Mouse (Mus musculus): ENCODE data around the gene Tbca.

Tbca gene

GRCm38 (mm10) chr13:94788771-94789649, at the start of gene Tbca:
Gene Tbca, plus strand, starts transcription at chr13:94788910.
- no peak for DNase-seq (ENCODE audit: extremely low read depth, low read depth, low spot score)

- DNase-seq (ENCODE audit: extremely low read depth, low read depth, low spot score), result no peak
Observed at GRCm38 (mm10) chr13:94745176-94745575, 43.5 kb upstream of the Tbca start.

- DNase-seq (ENCODE audit: extremely low read depth, low read depth, low spot score), result no peak
Observed at GRCm38 (mm10) chr13:94765852-94766251, 22.9 kb upstream of the Tbca start.

GRCm38 (mm10) chr13:94768460-94769154, 20.1 kb upstream of the Tbca start:
- no peak for DNase-seq (ENCODE audit: extremely low read depth, low read depth, low spot score)

- DNase-seq (ENCODE audit: extremely low read depth, low read depth, low spot score), result no peak
Observed at GRCm38 (mm10) chr13:94769155-94769470, 19.6 kb upstream of the Tbca start.

GRCm38 (mm10) chr13:94786866-94787265, 1.8 kb upstream of the Tbca start:
- DNase-seq (ENCODE audit: extremely low read depth, low read depth, low spot score), result no peak

- no peak for DNase-seq (ENCODE audit: extremely low read depth, low read depth, low spot score)
Observed at GRCm38 (mm10) chr13:94794689-94795088, 6.0 kb downstream of the Tbca start.

- DNase-seq (ENCODE audit: extremely low read depth, low read depth, low spot score), result no peak
Observed at GRCm38 (mm10) chr13:94803480-94804057, 14.9 kb downstream of the Tbca start.

GRCm38 (mm10) chr13:94806315-94807179, 17.8 kb downstream of the Tbca start:
- DNase-seq (ENCODE audit: extremely low read depth, low read depth, low spot score), result no peak

GRCm38 (mm10) chr13:94808596-94808995, 19.9 kb downstream of the Tbca start:
- DNase-seq (ENCODE audit: extremely low read depth, low read depth, low spot score), result no peak

- no peak for DNase-seq (ENCODE audit: extremely low read depth, low read depth, low spot score)
Observed at GRCm38 (mm10) chr13:94809724-94810123, 21.0 kb downstream of the Tbca start.

GRCm38 (mm10) chr13:94811451-94811850, 22.7 kb downstream of the Tbca start:
- DNase-seq (ENCODE audit: extremely low read depth, low read depth, low spot score), result peak; percentile 36

GRCm38 (mm10) chr13:94813770-94814169, 25.1 kb downstream of the Tbca start:
- DNase-seq (ENCODE audit: extremely low read depth, low read depth, low spot score), result no peak

- no peak for DNase-seq (ENCODE audit: extremely low read depth, low read depth, low spot score)
Observed at GRCm38 (mm10) chr13:94820516-94820915, 31.8 kb downstream of the Tbca start.

- no peak for DNase-seq (ENCODE audit: extremely low read depth, low read depth, low spot score)
Observed at GRCm38 (mm10) chr13:94820956-94821355, 32.2 kb downstream of the Tbca start.

GRCm38 (mm10) chr13:94826389-94826788, 37.7 kb downstream of the Tbca start:
- DNase-seq (ENCODE audit: extremely low read depth, low read depth, low spot score), result no peak

- DNase-seq (ENCODE audit: extremely low read depth, low read depth, low spot score), result no peak
Observed at GRCm38 (mm10) chr13:94826986-94827385, 38.3 kb downstream of the Tbca start.

- no peak for DNase-seq (ENCODE audit: extremely low read depth, low read depth, low spot score)
Observed at GRCm38 (mm10) chr13:94827847-94828246, 39.1 kb downstream of the Tbca start.

GRCm38 (mm10) chr13:94838047-94838720, 49.5 kb downstream of the Tbca start:
- DNase-seq (ENCODE audit: extremely low read depth, low read depth, low spot score), result no peak

- no peak for DNase-seq (ENCODE audit: extremely low read depth, low read depth, low spot score)
Observed at GRCm38 (mm10) chr13:94838756-94839337, 50.1 kb downstream of the Tbca start.

Data from fat pad, adult 2 months (tissue).